Mouse (Mus musculus) intestine, embryonic 14.5 days (tissue): ENCODE data around the gene Evi5l. TPM values are rescaled to one million over a fixed set of nuclear protein-coding genes. Genes with fewer than 3 reads are reported as not detected.

Source experiments
- polyA plus RNA-seq: library from polyadenylated mRNA; unstranded; fragments of >200 nt; fragmentation: Nextera tagmentation; extraction: Ambion mirVana; gene quantifications from 2 replicates; pipeline ENCODE4 v1.2.1, GENCODE M21; 2014

Evi5l gene
- polyA plus RNA-seq, 1 experiment from 2014 or later, result 20.2 TPM

Other genes with a start within 250 kb of the Evi5l start
- not detected in 2 replicates for gene Cd209b, start 239.7 kb upstream of the Evi5l start, polyA plus RNA-seq
- gene Cd209c, start 211.8 kb upstream of the Evi5l start, polyA plus RNA-seq, result 0.54 and 0.75 TPM in 2 replicates
- not detected in 2 replicates for gene Cd209f, start 60.7 kb upstream of the Evi5l start, polyA plus RNA-seq
- gene Cd209g, start 32.5 kb upstream of the Evi5l start, polyA plus RNA-seq, result not detected in 2 replicates
- 5.4 and 6.6 TPM in 2 replicates for gene Prr36, start 50.9 kb downstream of the Evi5l start, polyA plus RNA-seq
- gene Lrrc8e, start 60.3 kb downstream of the Evi5l start, polyA plus RNA-seq, result 0.81 and 1.3 TPM in 2 replicates
- 17.9 and 19.1 TPM in 2 replicates for gene Map2k7, start 72.2 kb downstream of the Evi5l start, polyA plus RNA-seq
- gene Gm49320, start 72.3 kb downstream of the Evi5l start, polyA plus RNA-seq, result 1.4 and 1.7 TPM in 2 replicates
- gene Tgfbr3l, start 81.6 kb downstream of the Evi5l start, polyA plus RNA-seq, result 3.3 and 4.0 TPM in 2 replicates
- 52.7 and 57.1 TPM in 2 replicates for gene Snapc2, start 86.5 kb downstream of the Evi5l start, polyA plus RNA-seq
- 78.8 and 79.2 TPM in 2 replicates for gene Ctxn1, start 92.7 kb downstream of the Evi5l start, polyA plus RNA-seq
- gene Timm44, start 109.3 kb downstream of the Evi5l start, polyA plus RNA-seq, result 89.8 and 92.7 TPM in 2 replicates
- gene Ccl25, start 158.6 kb downstream of the Evi5l start, polyA plus RNA-seq, result 20.1 and 24.9 TPM in 2 replicates
- gene Elavl1, start 158.8 kb downstream of the Evi5l start, polyA plus RNA-seq, result 240 and 245 TPM in 2 replicates